Mouse (Mus musculus): ENCODE data around the gene Vmn1r127. TPM values are rescaled to one million over a fixed set of nuclear protein-coding genes. Genes with fewer than 3 reads are reported as not detected.
"Not testable (repeated sequence)": the region's sequence is repeated elsewhere in the genome, so short reads cannot be mapped to it uniquely, and the experiment has no call there.

The Vmn1r127 gene
- not detected in 2 replicates for polyA plus RNA-seq (2016; fragmentation: Nextera tagmentation; extraction: Ambion mirVana)

- not testable (repeated sequence) for H3K27ac ChIP-seq (replicated peaks)
- WGBS = no CpG with 5 or more reads among the region's 3 CpGs
These were observed at the start of gene Vmn1r127 for GRCm38 (mm10) chr7:21319761-21320160. Gene Vmn1r127 (minus strand): TSS chr7:21319861.

GRCm38 (mm10) chr7:21361191-21361590 lies 41.5 kb upstream of the Vmn1r127 start, which contains the start of gene Vmn1r129:
Gene Vmn1r129 (minus strand): TSS chr7:21361291.
- H3K4me3 ChIP-seq; H3K9me3 ChIP-seq; DNase-seq (ENCODE audit: low spot score); H3K4me1 ChIP-seq; H3K27me3 ChIP-seq (replicated peaks; ENCODE audit: low read depth, poor library complexity, severe bottlenecking); H3K27ac ChIP-seq (replicated peaks); H3K36me3 ChIP-seq (replicated peaks): not testable (repeated sequence)
- no CpG with 5 or more reads among the region's 1 CpGs for WGBS

More at GRCm38 (mm10) chr7:21319761-21320160, at the start of gene Vmn1r127:
- H3K4me3 ChIP-seq; H3K36me3 ChIP-seq (replicated peaks); H3K4me1 ChIP-seq; H3K27me3 ChIP-seq (replicated peaks; ENCODE audit: low read depth, poor library complexity, severe bottlenecking); H3K9me3 ChIP-seq; DNase-seq (ENCODE audit: low spot score): not testable (repeated sequence)

- not testable (repeated sequence) for H3K4me1 ChIP-seq; H3K36me3 ChIP-seq (replicated peaks); H3K9me3 ChIP-seq; DNase-seq (ENCODE audit: low spot score); H3K4me3 ChIP-seq; H3K27ac ChIP-seq (replicated peaks); H3K27me3 ChIP-seq (replicated peaks; ENCODE audit: low read depth, poor library complexity, severe bottlenecking)
- 73% methylated on average over 1 of the region's 1 CpGs for WGBS
These were observed 29.4 kb upstream of the Vmn1r127 start, which contains the start of gene Vmn1r128 for GRCm38 (mm10) chr7:21349073-21349472. Gene Vmn1r128 (plus strand): TSS chr7:21349373.

DNA sequence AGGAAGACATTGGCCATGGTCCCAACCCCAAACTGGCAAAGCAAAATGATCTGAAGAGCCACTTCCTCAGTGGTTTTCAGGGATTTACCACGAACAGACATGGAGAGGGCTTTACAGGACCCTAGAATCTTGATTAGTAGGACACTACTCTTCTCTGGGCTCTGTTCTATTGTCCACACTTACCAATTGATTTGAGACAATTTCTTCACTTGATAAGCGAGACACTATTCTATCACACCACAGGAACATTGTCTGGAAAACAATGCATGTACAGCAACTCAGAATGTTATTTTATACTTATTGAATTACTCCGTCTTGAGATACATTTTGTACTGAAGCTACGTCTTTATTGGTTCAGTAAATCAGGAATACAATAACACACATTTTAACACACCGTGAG lies 18.3 kb downstream of the Vmn1r127 start, which contains the start of gene Vmn1r126:
TSS of gene Vmn1r126 (minus strand) at position 101 of the 400 bp plus-strand sequence.
- not testable (repeated sequence) for H3K27ac ChIP-seq (replicated peaks); H3K9me3 ChIP-seq; H3K4me1 ChIP-seq; H3K4me3 ChIP-seq; DNase-seq (ENCODE audit: low spot score); H3K27me3 ChIP-seq (replicated peaks; ENCODE audit: low read depth, poor library complexity, severe bottlenecking); H3K36me3 ChIP-seq (replicated peaks)
- no CpG with 5 or more reads among the region's 5 CpGs for WGBS

- DNase-seq (ENCODE audit: low spot score) = not testable (repeated sequence)
- WGBS = 78% methylated on average over 3 of the region's 3 CpGs
These were observed 47.8 kb downstream of the Vmn1r127 start, which contains the start of gene Vmn1r125 for GRCm38 (mm10) chr7:21271879-21272278. Gene Vmn1r125 (plus strand): TSS chr7:21272179.

More at GRCm38 (mm10) chr7:21271879-21272278, 47.8 kb downstream of the Vmn1r127 start, which contains the start of gene Vmn1r125:
- not testable (repeated sequence) for H3K4me1 ChIP-seq; H3K9me3 ChIP-seq; H3K4me3 ChIP-seq; H3K36me3 ChIP-seq (replicated peaks); H3K27me3 ChIP-seq (replicated peaks; ENCODE audit: low read depth, poor library complexity, severe bottlenecking); H3K27ac ChIP-seq (replicated peaks)

Other genes starting within 250 kb of the Vmn1r127 start
- gene Vmn1r121, start 221.3 kb downstream of the Vmn1r127 start, polyA plus RNA-seq (2016; fragmentation: Nextera tagmentation; extraction: Ambion mirVana) = not detected in 2 replicates
- gene Vmn1r122, start 185.7 kb downstream of the Vmn1r127 start, polyA plus RNA-seq (2016; fragmentation: Nextera tagmentation; extraction: Ambion mirVana) = not detected in 2 replicates
- gene Vmn1r123, start 157.7 kb downstream of the Vmn1r127 start, polyA plus RNA-seq (2016; fragmentation: Nextera tagmentation; extraction: Ambion mirVana) = not detected in 2 replicates
- gene Gm5157, start 129.4 kb downstream of the Vmn1r127 start, polyA plus RNA-seq (2016; fragmentation: Nextera tagmentation; extraction: Ambion mirVana) = not detected in 2 replicates
- not detected in 2 replicates for gene Vmn1r124, start 59.2 kb downstream of the Vmn1r127 start, polyA plus RNA-seq (2016; fragmentation: Nextera tagmentation; extraction: Ambion mirVana)
- gene Vmn1r125, start 47.7 kb downstream of the Vmn1r127 start, polyA plus RNA-seq (2016; fragmentation: Nextera tagmentation; extraction: Ambion mirVana) = not detected in 2 replicates
- not detected in 2 replicates for gene Vmn1r126, start 18.4 kb downstream of the Vmn1r127 start, polyA plus RNA-seq (2016; fragmentation: Nextera tagmentation; extraction: Ambion mirVana)
- not detected in 2 replicates for gene Vmn1r128, start 29.5 kb upstream of the Vmn1r127 start, polyA plus RNA-seq (2016; fragmentation: Nextera tagmentation; extraction: Ambion mirVana)
- not detected in 2 replicates for gene Vmn1r129, start 41.4 kb upstream of the Vmn1r127 start, polyA plus RNA-seq (2016; fragmentation: Nextera tagmentation; extraction: Ambion mirVana)
- gene Gm6882, start 112.9 kb upstream of the Vmn1r127 start, polyA plus RNA-seq (2016; fragmentation: Nextera tagmentation; extraction: Ambion mirVana) = not detected in 2 replicates
- not detected in 2 replicates for gene Vmn1r130, start 191.9 kb upstream of the Vmn1r127 start, polyA plus RNA-seq (2016; fragmentation: Nextera tagmentation; extraction: Ambion mirVana)
- gene Vmn1r131, start 226.2 kb upstream of the Vmn1r127 start, polyA plus RNA-seq (2016; fragmentation: Nextera tagmentation; extraction: Ambion mirVana) = not detected in 2 replicates